Mouse (Mus musculus): ENCODE measurements around the gene Ina. TPM values are rescaled to one million over a fixed set of nuclear protein-coding genes. Genes with fewer than 3 reads are reported as not detected.

The Ina gene
- polyA plus RNA-seq, 1 experiment = 124 TPM

DNA sequence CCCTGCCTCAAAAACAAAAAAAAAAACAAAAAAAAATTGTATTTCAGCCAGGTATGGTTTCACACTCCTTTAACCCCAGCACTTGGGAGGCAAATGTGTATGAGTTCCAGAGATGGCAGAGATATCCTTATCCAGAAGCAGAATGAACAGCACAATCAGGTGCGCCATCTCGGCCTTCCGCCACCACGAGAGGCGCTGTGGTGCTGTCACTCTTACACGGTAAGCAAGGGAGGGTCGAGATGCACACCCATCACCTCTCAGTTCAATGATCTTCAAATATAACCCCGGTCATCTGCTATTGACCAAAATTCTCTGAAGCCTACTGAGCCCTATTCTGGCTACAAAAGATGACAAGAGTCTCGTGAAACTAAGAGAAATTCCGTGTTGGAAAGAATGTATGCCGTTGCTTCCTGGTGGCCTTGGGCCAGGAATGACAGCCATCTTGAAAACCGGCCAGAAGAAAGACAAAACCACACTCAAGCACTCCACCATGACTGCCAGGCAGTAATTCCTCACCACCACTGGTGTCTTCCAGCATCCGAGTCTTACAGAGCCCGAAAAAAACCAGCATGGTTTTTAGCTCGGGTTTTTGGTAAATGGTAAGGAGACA lies 1.9 kb upstream of the Ina start:
- Histone ChIP-seq H3K4me3 (ENCODE audit: insufficient read depth, low read length) (no peak overlapping the region; the same call in 1 of the 2 replicates), H3K27ac (ENCODE audit: insufficient read depth, low read length) (no peak overlapping the region), H3K4me1 (ENCODE audit: control insufficient read depth, insufficient read depth, low read length) (no peaks in the 10 kb centered on the region; the same call in 1 of the 2 replicates)
- no peak for TF ChIP-seq CTCF (IDR thresholded peaks at IDR 0.05; ENCODE audit: extremely low read depth, insufficient read depth, low read length)
- no peak for TF ChIP-seq POLR2A (IDR thresholded peaks at IDR 0.05; ENCODE audit: extremely low read depth, insufficient read depth, low read length)

DNA sequence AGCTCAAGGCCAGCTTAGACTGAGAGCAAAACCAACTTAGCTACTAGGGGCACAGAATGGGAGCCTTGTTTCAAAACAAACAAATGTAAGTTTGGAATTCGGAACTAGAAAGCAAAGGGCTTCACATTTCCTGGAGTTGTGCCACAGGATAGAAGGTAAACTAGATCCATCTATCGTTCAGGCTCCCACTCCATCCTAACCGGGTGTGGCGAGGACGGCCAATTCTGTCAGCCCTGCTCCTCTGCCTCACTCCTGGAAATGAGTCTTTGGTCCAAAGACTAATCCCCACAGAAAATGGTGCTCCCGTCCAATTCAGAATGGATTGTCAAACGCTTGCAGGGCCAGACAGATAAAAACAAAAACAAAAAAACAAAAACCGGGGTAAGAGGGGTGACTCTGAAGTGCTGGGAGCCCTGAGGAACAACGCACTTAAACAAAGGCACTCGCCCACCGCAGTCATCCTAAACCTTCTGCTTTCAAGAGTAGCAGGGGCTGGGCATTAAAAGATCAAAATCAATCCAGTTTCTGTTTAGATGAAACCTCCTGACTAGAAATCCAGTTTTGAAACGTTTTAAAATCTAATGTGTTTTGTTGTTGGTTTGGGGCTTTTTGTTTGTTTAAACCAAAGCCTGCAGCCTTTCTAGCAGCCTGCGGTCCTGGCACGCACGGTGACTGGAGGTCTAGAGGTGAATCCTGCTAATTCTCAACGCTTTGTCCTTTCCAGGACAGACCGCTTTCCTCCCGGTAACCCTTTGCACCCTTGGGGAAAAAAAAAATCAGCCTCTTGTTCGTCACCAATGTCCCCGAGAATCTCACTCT lies 949 bp upstream of the Ina start:
- TF ChIP-seq POLR2A (IDR thresholded peaks at IDR 0.05; ENCODE audit: extremely low read depth, insufficient read depth, low read length) = no peak
- TF ChIP-seq CTCF (IDR thresholded peaks at IDR 0.05; ENCODE audit: extremely low read depth, insufficient read depth, low read length) = no peak
- Histone ChIP-seq H3K27ac (ENCODE audit: insufficient read depth, low read length) (no peak overlapping the region), H3K4me1 (ENCODE audit: control insufficient read depth, insufficient read depth, low read length) (no peaks in the 10 kb centered on the region; the same call in 1 of the 2 replicates), H3K4me3 (ENCODE audit: insufficient read depth, low read length) (peak overlapping the region; percentile 96)

DNA sequence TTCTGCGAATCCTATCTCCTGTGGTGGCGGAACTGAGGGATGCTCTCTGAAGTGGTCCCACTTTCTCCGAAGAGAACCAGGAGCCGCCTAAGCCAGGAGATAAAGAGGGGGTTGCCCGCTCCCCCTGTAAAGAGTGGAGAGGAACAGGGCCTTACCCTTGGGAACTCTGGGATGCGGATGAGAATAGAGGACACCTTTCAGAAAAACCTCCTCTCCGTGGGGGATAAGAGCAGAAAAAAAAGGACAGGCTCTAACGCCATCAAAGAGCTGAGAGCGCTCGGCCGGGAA lies 395 bp upstream of the Ina start:
- Histone ChIP-seq H3K4me1 (ENCODE audit: control insufficient read depth, insufficient read depth, low read length) (peaks cover 2% of the 10 kb centered on the region), H3K27ac (ENCODE audit: insufficient read depth, low read length) (peak overlapping the region; percentile 80), H3K4me3 (ENCODE audit: insufficient read depth, low read length) (peak overlapping the region; percentile 96)
- TF ChIP-seq POLR2A (IDR thresholded peaks at IDR 0.05; ENCODE audit: extremely low read depth, insufficient read depth, low read length) (no peak), CTCF (IDR thresholded peaks at IDR 0.05; ENCODE audit: extremely low read depth, insufficient read depth, low read length) (no peak)

DNA sequence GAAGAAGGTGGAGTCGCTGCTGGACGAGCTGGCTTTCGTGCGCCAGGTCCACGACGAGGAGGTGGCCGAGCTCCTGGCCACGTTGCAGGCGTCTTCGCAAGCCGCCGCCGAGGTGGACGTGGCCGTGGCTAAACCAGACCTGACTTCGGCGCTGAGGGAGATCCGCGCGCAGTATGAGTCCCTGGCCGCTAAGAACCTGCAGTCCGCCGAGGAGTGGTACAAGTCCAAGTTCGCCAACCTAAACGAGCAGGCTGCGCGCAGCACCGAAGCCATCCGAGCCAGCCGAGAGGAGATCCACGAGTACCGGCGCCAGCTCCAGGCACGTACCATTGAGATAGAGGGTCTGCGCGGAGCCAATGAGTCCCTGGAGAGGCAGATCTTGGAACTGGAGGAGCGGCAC lies 898 bp downstream of the Ina start:
- H3K27ac ChIP-seq (ENCODE audit: insufficient read depth, low read length) = peak overlapping the region; percentile 74
- peaks cover 4% of the 10 kb centered on the region for H3K4me1 ChIP-seq (ENCODE audit: control insufficient read depth, insufficient read depth, low read length)
- peak overlapping the region; percentile 96 for H3K4me3 ChIP-seq (ENCODE audit: insufficient read depth, low read length)
- TF ChIP-seq CTCF (IDR thresholded peaks at IDR 0.05; ENCODE audit: extremely low read depth, insufficient read depth, low read length) (no peak), POLR2A (IDR thresholded peaks at IDR 0.05; ENCODE audit: extremely low read depth, insufficient read depth, low read length) (no peak)

DNA sequence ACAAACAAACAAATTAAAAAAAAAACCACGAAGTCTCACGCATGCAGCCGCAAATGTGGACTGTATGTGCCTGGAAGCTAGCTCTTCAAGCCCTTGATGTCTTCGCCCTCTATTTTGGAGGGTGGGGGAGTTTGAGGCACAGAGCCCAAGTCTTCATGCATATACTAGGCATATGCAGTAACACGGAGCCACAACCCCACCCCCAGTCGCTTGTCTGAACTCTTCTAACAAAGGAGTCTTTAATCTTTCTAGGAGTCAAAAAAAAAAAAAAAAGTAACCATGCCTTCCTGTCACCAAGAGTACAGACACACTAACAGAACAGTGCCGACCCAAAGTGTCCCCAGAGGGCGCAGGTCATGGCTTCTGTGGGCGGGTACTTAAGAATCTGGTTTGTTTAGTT lies 1.5 kb downstream of the Ina start:
- TF ChIP-seq POLR2A (IDR thresholded peaks at IDR 0.05; ENCODE audit: extremely low read depth, insufficient read depth, low read length) (no peak), CTCF (IDR thresholded peaks at IDR 0.05; ENCODE audit: extremely low read depth, insufficient read depth, low read length) (no peak)
- peaks cover 4% of the 10 kb centered on the region for H3K4me1 ChIP-seq (ENCODE audit: control insufficient read depth, insufficient read depth, low read length)
- H3K4me3 ChIP-seq (ENCODE audit: insufficient read depth, low read length) = peak overlapping the region; percentile 96
- H3K27ac ChIP-seq (ENCODE audit: insufficient read depth, low read length) = peak overlapping the region; percentile 74; the same call in 1 of the 2 replicates

DNA sequence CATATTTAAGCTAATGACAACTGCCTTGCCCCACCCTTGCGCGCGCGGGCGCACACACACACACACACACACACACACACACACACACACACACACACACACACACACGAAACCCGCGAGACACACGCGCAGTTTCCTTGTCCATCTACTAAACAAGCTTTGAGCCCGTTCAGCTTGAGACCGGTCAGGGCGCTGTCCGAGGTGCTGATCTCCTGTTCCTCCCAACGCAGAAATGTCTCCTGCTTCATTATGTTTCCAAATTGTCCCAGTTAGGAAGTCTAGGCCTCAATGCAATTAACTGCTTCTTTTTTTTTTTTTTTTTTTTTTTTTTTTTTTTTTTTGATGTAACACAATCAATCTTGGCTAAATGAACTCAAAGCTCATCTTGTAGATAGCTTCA lies 2.0 kb downstream of the Ina start:
- TF ChIP-seq CTCF (IDR thresholded peaks at IDR 0.05; ENCODE audit: extremely low read depth, insufficient read depth, low read length) (no peak), POLR2A (IDR thresholded peaks at IDR 0.05; ENCODE audit: extremely low read depth, insufficient read depth, low read length) (no peak)
- H3K4me1 ChIP-seq (ENCODE audit: control insufficient read depth, insufficient read depth, low read length) = peaks cover 4% of the 10 kb centered on the region
- H3K27ac ChIP-seq (ENCODE audit: insufficient read depth, low read length) = no peak overlapping the region
- H3K4me3 ChIP-seq (ENCODE audit: insufficient read depth, low read length) = peak overlapping the region; percentile 96

DNA sequence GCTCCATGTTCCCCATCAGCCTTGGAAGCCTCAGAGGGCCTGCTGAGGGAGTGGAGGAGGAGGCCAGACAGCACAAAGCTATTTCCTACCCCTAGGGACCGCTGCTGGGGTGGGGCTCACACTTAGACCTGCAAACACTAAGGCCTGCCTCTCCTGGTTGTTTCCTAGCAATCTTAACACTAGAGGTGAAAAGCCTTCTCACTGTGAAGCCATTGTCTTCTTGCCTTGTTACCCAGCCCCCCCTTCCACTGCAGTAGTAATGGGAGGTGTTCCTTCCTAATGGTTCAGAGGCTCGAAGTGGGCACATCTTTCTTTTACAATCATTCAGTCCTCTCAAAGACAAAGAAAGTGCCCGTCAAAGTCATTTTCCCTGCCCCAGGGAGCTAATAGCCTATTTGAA lies 3.3 kb downstream of the Ina start:
- H3K27ac ChIP-seq (ENCODE audit: insufficient read depth, low read length) = no peak overlapping the region
- TF ChIP-seq CTCF (IDR thresholded peaks at IDR 0.05; ENCODE audit: extremely low read depth, insufficient read depth, low read length) (no peak), POLR2A (IDR thresholded peaks at IDR 0.05; ENCODE audit: extremely low read depth, insufficient read depth, low read length) (no peak)
- H3K4me3 ChIP-seq (ENCODE audit: insufficient read depth, low read length) = peak overlapping the region; percentile 96
- peaks cover 4% of the 10 kb centered on the region for H3K4me1 ChIP-seq (ENCODE audit: control insufficient read depth, insufficient read depth, low read length)

DNA sequence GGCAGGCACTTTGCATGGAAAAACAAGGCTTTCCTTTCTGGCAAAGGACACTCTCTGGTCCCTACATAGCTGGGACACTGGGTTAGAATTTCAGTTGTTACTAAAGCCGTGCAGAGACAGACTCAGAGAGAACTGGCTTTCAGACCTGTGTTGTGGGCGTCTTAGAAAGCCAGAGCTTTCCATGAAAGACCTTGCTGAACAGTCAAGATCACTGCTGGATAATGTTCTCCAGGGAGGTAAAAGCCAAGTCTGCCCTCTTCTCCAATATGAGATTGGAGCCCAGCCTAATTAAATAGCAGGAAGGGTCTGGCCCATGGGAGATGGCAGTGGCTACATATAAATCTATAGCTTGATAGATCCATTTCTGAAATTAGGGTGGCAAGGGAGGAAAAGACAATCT lies 3.8 kb downstream of the Ina start:
- Histone ChIP-seq H3K4me1 (ENCODE audit: control insufficient read depth, insufficient read depth, low read length) (peaks cover 4% of the 10 kb centered on the region), H3K27ac (ENCODE audit: insufficient read depth, low read length) (no peak overlapping the region), H3K4me3 (ENCODE audit: insufficient read depth, low read length) (peak overlapping the region; percentile 96)
- TF ChIP-seq POLR2A (IDR thresholded peaks at IDR 0.05; ENCODE audit: extremely low read depth, insufficient read depth, low read length) (no peak), CTCF (IDR thresholded peaks at IDR 0.05; ENCODE audit: extremely low read depth, insufficient read depth, low read length) (no peak)

DNA sequence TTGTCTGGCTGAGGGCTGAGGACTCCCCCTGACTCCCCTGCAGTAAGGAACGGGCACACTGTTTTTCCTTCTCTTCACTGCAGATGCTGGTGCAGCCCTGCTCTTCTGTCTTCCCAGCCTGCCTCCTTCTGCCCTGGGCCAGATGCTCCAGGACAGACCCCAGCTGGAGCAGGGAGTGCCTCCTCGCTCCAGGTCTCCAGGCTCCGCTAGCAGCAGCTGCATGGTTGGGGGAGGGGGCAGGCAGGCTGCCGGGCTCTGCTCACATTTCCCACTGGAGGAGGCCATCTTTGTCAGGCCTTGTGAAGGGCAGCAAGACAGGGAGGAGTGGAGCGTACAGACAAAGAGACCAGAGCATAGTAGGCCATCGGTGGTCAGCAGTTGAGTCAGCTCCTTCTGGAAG lies 4.8 kb downstream of the Ina start:
- H3K4me1 ChIP-seq (ENCODE audit: control insufficient read depth, insufficient read depth, low read length) = peaks cover 4% of the 10 kb centered on the region
- H3K27ac ChIP-seq (ENCODE audit: insufficient read depth, low read length) = no peak overlapping the region
- 0 out of 2 replicates have a peak overlapping the region, but pooled peaks have one; percentile 11 for H3K4me3 ChIP-seq (ENCODE audit: insufficient read depth, low read length)
- TF ChIP-seq POLR2A (IDR thresholded peaks at IDR 0.05; ENCODE audit: extremely low read depth, insufficient read depth, low read length) (no peak), CTCF (IDR thresholded peaks at IDR 0.05; ENCODE audit: extremely low read depth, insufficient read depth, low read length) (no peak)

DNA sequence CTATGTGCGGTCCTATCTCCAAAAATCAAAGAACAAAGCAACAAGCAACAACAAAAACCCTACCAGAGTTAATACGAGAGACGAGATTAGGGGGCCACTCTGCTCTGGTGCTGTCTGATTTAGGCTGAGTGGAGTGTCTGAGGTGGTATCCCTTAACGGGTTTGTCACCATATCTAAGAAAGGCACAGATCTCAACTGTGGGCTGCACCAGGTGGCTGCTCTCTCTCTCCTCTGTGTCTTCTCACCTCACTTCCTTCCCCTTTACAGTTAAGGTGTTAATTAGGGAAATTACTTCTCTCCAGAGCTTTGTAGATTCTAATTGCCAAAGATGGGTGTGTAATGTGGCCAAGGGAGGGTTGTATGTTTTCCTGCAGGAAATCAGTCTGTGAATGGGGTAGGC lies 8.2 kb downstream of the Ina start:
- TF ChIP-seq CTCF (IDR thresholded peaks at IDR 0.05; ENCODE audit: extremely low read depth, insufficient read depth, low read length) = no peak
- no peak for TF ChIP-seq POLR2A (IDR thresholded peaks at IDR 0.05; ENCODE audit: extremely low read depth, insufficient read depth, low read length)
- H3K4me3 ChIP-seq (ENCODE audit: insufficient read depth, low read length) = no peak overlapping the region
- peaks cover 5% of the 10 kb centered on the region for H3K4me1 ChIP-seq (ENCODE audit: control insufficient read depth, insufficient read depth, low read length)
- H3K27ac ChIP-seq (ENCODE audit: insufficient read depth, low read length) = no peak overlapping the region
